Mouse (Mus musculus): ENCODE results near the gene Cryba4.

Cryba4 gene

DNA sequence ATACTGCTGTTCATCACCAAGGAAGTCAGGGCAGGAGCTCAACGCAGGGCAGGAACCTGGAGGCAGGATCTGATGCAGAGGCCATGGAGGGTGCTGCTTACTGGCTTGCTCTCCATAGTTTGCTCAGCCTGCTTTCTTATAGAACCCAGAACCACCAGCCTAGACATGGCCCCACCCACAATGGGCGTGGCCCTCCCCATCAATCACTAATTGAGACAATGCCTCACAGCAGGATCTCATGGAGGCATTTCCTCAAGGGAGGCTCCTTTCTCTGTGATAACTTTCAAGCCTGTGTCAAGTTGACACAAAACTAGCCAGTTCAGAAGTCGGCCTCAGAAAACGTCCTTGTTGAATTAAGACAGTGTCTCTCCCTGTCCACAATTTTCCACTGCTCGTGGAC lies 16.5 kb downstream of the Cryba4 start:
- DNase-seq, result no peak

DNA sequence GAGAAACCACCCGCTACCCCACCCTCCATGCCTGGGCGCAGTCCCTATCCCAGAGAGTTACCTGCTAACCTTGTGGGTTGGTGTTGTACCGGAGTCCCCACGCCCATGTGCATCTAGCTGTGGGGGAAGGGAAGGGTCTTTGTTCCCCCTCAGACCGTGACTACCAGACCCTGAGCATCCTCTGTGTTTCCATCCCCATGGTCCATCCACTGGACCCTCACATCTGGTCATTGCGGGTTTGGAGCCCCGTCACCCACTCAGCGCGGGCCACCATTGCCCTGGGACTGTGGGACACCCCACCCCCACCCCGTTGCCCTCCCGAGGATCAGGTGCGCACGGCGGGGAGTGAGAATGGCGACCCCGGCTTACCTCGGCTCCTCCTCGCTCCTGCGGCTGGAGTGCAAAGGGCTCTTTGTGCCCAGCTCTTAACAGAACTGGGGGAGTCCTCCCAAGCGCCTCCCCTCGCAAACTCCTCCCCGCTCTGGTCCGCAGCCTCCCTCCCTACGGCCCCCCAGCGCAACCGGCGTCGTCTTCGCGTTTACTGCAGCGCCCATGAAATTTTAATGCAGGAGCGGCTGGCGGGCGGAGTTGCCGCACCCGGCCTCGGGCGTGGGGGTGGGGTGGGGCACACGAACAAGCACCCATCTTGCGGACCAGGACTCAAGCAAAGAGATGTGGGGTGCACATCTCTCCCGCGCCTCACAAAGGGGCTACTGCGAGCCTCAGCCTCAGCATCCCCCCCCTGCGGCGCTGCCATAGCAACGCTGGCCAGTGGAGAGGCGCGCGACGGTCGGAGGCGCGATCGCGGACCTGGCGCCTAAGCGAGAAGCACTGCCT lies 23.9 kb downstream of the Cryba4 start:
- DNase-seq, result peak; percentile 90

DNA sequence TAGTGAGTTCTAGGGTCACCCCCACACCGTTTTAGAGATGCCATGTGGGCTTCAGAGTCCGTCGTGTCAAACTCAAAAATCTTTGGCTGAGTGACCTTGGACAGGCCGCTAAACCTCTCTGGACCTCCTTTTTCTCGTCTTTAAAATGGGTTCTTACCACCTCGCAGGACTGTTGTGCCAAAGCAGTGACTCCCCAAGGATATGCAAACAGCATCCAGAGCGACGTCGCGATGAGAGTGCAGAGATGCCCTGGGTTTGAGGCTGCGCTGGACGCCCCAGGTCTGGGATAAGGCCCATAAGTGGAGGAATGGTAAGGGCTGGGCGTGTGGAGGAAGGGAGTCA lies 24.4 kb downstream of the Cryba4 start:
- DNase-seq, result no peak

DNA sequence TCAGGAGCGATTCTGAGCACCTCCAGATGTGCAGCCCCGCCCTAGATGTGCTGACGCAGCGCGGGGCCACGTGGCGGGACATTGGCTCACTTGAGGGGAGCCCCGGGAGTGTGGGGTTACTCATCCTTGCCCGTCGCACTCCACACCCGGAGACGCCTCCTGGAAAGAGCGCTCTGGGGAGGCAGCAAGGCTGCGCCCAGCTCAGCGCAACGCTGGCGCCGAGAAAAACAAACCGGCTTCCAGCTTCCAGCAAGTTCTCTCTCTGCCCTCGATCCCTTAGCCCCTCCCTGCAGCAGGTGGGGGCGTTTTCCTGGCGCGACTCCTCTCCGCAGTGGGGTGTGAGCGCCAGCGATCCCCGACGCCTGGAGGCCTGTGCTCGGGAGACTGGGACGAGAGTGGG lies 25.0 kb downstream of the Cryba4 start:
- DNase-seq, result peak; percentile 66

DNA sequence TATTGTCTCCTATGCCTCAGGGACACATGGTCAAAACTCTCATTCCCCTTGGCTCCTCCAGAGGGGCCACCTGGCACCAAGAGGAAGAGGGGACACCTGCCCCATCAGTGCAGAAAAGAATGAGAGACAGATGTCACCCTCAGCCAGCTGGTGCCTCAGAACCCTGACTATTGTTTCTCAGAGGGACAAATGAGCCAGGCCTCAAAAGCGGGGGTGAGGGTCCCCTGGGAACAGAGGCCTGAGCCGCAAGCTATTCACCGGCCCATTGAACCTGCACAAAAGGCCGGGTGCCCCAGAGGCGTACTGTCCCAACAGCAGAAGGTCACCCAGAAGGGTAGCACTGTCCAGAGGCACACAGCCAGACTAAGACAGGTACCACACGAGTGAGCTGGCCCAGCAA lies 26.7 kb downstream of the Cryba4 start:
- DNase-seq, result peak; percentile 70

DNA sequence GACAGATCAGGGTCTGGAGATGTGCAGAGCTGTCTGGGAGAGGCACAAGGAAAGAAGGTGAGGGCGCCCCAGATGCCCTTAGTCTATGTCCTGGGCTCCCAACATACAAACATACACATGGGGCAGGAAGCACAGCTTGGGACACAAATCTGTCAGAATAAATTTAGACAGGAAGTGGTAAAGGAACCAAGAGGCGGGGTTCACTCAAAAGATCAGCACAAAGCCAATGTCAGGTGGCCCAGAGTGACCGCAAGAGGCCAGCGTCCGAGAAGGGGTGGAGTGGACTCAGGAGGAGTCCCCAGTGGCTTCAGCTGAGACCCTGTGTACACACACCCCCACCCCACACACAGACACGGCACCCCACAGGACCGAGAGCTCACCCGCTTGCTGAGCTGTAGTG lies 32.1 kb downstream of the Cryba4 start:
- no peak for DNase-seq

DNA sequence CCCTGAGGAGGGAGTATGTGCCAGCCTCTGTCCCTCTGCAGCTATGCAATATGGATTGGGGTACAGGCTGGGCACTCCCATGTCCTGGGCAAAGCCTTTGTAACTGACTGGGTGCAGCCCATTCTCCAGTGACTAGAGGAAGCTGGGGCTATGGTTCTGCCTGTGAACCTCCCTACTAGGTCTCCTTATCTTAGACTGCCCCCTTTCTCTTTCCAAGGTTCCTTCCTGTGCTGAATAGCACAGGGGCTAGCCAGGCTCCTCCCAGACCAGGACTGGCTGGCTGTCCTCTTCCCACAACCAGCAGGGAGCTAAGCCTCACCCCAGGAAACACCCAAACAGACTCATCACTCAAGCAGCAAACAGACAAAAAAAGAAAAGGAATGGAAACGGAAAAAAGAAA lies 32.9 kb downstream of the Cryba4 start:
- DNase-seq, result no peak

DNA sequence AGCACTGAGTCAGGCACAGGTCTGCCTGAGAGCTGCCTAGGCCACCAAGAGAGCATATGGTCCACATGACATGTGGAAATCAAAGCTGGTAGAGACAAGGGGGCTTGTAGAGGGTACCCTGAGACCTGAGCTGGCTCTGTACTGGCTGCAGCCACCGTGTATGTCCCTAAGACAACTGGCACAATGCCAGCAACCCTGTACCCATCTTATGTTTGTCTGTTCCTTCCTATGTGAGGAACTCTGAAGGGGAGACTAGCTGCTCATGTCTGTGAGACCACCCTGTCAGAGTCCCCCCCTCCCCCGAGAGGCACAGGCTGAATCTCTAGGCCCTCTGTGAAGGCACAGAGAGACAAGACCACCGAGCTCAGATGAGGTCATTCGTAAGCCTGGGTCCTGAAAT lies 33.6 kb downstream of the Cryba4 start:
- DNase-seq, result no peak

DNA sequence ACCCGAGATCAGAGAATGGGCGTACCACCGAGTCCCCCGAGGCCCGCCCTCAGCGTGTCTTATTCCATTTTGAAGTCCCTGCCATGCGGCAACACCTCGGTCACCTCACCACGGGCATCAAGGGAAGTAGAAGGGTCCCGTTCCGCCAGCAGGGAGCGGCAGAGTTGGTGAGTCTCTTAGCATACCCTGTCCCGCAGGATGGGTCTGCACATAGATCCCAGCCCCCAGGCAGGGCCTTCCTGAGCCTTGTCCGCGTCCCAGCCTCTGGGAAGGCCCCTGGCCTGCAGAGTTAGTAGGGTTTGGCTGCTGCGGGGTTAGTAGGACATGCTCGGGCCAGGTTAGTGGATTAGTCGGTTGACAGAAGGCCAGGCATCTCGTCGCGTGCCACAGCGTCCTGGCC lies 35.3 kb downstream of the Cryba4 start:
- DNase-seq, result peak; percentile 55

DNA sequence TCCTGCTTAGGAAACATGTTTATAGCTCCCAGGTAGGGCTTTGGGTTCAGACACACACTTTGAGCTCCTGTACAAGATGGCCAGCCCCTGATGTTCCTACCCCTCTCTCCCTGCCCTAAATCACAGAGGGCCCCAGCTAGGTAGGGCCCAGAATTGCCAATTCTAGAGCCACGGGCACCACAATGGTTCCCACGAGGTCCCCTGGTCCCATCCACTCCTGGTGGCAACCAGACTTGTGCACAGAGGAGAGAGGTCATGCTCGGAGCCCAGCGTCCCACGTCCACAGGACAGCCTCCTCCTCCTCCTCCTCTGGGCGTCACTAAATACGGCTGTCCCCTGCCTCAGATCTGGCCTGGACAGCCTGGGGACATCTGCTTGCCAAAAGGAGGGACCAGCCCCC lies 36.0 kb downstream of the Cryba4 start:
- no peak for DNase-seq

DNA sequence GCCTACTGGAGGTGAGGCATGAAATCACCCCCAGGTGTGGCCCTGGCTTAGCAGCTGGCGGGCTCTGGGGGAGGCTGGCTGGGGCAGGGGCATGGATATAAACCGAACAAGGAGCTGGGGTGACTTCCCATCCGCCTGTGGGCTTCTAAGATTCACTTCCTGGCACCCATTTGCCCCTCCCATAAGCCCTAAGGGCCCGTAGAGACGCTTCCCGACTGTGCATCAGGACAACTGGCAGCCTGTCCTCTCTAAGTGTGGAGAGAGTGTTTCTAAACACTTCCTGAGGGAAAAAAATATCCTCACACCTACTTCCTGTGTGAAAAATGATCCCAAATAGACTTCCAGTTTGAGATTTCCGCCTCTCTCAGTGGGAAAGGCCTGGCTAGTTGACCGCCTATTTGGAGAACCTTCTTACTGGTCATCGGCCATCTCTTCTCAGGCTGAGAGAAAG lies 36.5 kb downstream of the Cryba4 start:
- peak; percentile 63 for DNase-seq

DNA sequence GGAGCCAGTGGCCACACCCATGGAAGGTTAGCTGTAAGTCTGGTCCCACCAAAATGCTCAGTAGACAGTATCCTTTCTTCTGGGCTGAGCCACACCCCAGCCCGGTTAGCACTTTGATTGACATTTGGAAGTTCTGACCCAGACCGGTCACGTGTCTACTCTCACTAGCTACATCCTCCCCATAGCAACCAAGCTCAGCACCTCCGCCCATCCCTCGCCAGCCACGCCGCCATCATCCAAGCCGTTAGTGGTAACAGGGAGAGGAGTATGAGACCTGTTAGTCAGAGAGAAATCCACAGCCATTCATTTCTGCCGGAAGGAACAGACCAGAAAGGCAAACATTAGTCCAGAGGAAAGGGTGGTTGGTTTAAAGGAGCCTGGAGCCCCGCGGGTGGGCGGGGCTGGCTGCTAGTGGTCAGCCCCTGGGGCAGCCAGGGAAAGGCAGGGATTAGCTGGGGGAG lies 37.0 kb downstream of the Cryba4 start:
- peak; percentile 71 for DNase-seq

DNA sequence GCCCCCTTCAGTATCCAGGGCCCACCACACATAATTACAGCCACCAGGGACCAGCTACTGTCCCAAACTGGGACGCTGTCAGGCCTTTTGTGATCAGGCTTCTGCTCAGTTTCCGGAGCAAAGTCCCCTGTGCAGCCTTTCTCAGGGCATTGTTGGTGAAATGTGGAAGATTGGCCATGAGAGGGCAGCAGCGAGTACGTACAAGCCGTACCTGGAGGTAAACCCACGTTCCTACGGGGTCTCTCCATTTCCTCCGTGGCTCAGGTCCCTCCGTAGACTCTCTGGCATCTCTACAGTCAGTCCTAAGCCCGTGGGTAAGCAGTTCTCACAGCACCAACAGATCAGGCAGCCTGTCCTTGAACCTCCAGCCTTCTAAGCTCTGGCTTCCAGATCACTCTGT lies 37.9 kb downstream of the Cryba4 start:
- DNase-seq, result peak; percentile 86

DNA sequence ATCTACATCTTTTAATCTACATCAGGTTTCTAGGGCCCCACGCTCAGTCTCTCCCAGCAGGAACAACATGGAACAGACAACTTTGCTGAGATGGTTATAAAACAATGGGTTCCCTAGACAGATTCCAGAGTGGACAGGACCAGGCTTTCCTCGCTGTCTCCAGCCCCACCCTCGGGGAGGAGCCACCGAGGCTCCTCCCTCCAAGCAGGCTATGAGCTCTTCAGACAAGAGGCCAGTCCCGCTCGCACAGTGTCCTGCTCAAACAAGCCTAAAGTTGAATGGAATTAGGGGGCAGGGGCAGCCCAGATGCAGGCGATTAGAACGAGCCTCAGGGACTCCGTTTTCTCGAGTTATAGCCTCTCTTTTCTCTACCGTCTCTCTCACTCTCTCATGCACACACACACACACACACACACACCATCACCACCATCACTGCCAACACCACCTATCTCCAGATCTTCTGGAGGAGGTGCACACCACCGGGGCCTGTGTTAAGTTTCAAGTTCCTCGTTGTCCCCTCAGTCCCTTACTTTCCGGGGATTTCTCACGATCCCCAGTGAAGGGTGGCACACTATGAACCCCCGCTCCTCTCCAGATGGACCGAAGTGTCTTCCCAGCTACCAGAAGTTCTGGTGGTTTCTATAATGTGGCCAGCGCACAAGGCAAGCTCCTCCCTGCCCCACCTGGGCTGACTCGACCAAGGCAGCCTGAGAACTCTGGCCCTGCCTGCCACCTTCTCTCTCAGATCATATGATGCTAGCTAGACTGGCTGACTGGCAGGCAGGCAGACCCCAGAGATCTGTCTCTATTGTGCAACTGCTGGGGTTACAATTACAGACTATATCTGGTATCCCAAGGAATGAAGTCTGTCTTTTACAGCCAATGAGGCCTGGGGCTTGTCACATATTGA lies 38.7 kb downstream of the Cryba4 start:
- DNase-seq, result peak; percentile 82

DNA sequence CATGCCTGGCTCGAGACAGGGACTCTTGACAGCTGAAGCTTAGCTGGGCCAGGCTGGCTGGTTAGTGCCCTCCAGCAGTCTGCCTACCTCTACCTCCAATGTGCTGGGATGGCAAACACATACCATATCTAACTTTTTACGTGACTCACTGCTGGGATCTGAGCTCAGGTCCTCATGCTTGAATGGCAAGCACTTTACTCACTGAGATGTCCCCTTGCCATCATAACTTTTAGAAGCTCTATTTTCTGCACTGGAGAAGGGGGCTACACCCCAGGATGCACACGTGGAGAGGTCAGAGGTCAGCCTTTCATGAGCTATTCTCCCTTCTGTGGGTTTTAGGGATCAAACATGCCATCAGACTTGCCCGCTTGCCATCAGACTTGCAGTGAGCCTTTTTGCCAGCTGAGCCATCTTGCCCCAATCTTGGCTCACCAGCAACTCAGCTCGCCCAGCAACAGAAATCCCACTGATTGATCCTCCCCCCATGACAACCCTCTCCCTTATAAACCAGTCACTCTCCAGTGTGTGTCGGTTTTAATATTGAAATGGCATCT lies 39.5 kb downstream of the Cryba4 start:
- DNase-seq, result no peak

DNA sequence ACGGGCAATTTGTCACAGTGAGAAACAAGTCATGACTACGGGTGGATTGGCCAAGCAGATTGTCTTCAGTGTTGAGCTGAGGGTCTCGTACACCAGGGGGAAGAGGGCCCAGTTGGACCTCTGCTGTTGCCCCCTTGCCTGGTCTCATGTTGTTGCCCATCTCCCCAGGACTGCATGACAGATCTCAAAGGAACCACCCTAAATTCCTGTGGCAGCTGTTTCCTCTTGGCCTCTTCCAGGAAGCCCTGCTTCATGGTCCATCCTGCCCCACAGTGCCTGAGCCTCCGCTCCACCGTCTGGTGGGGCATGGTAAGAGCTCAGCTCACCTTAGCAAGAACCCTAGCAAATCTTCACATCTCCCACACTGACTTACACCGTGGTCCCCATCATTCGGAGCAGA lies 40.4 kb downstream of the Cryba4 start:
- DNase-seq, result no peak

DNA sequence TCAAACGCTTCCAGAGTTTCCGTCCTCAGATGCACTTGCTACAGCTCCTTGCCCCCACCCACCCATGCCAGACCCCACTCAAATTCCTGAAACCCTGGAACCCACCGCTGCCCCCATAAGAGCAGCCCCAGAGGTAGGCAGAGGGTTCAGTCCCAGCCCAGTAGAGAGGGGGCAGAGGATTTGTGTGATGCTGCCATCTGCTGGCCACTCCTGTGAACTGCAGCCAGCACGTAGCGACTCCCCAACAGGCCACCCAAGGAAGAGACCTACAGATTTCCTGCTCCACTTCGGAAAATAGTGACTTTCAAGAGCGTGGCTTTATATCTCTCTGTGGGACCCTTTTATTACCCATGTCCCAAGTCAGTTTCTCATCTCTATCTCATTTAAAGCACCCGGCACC lies 42.2 kb downstream of the Cryba4 start:
- peak; percentile 81 for DNase-seq

DNA sequence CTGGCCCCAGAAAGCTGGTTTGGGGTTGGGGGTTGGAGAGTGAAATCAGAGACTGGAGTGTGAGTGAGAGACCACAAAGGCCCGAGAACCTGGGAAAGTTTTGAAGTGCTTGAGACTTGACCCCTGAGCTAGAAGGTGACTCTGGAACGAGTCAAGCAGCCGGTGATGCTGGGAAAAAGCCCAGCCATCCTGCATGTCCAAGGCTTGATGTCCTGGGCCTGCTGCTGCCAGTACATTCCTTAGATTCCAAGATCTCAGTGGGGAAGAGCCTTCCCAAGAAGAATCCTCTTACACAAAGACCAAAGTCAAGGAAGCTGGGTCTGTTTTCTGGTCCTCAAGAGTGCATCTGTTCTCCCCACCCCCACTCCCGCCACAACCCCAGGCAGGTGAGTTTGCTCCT lies 44.0 kb downstream of the Cryba4 start:
- DNase-seq, result no peak

DNA sequence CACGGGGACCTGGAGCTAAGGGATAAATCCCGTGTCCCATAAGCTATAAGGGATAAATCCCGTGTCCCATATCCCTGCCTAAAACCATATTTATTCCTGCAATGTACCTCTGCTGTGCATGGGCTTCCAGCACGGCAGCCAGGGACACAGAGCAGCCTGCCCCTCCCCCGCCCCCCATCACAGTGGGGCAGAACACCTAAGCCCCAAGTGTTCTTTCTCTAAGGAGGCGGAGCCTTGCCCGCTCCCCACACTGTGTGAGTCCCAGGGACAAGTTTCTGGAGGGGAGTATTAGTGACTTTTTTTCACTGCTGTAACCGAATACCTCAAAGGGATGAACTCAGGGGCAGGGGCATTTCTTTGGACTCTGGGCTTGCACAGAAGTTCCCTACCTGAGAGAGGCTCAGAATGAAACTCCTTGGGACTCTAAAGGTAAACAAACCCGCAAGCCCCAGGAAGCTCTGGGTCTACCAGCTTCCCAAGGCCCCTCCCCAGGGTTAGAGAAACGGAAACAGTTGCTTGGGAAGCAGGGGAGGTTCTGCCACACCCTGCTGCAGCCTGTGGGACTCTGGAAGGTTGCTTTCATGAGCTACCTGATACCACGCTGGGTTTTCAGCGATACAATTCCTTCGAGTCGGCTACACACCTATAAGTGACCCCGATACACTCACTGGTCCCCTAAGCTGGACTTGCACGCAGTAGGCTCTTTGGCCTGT lies 45.6 kb downstream of the Cryba4 start:
- DNase-seq, result no peak

DNA sequence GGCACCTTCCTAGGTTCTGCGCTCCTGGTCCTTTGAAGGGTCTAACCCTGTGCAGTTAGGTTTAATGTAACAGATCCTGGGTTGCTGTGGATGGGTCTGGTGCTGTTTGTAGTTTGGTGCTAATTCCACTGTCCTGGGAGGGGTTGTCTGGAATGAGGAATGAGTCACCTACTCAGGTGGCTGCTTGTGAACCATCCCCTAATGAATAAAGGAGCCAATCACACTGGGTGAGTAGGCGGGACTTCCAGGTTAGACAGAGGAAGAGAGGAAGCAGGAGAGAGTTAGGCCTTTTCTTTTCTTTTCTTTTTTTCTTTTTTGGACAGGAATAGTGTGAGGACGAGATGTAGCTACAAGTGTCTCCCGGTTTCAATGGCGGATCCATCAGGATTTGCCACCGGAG lies 52.7 kb downstream of the Cryba4 start:
- no peak for DNase-seq

All from retina, postnatal 1 day (tissue).